Mouse (Mus musculus): ENCODE measurements at regions not wholly inside any gene's neighbourhood (a gene's known extent, or its start where the extent isn't known, plus 50 kb on each side); places are given as distances from the start of the nearest gene placed in this dataset.

GRCm38 (mm10) chr10:120665670-120666069 lies 189.4 kb upstream of the Hmga2 start:
- in situ Hi-C loops (cut with MboI; ENCODE audit: low sequenced_read_pairs in 2 of 2, unreplicated experiment in 2 of 2), result no loop called here
- Histone ChIP-seq H3K4me1 (ENCODE audit: control insufficient read depth in 2 of 2, insufficient read depth in 2 of 2, low read length in 2 of 2, poor library complexity in 1 of 2) (peaks cover 0 to 2% of the 10 kb centered on the region in 2 experiments; a peak in 1 of 4 replicates), H3K36me3 (ENCODE audit: control insufficient read depth, insufficient read depth, low read length, poor library complexity, severe bottlenecking) (no peaks in the 10 kb centered on the region), H3K9ac (ENCODE audit: insufficient read depth, low read depth, low read length, poor library complexity, severe bottlenecking) (no peak overlapping the region), H3K9me3 (ENCODE audit: control insufficient read depth, insufficient read depth, low read depth, low read length) (no peaks in the 10 kb centered on the region), H3K27ac (ENCODE audit: insufficient read depth, low read depth, low read length, poor library complexity, severe bottlenecking) (no peak overlapping the region), H3K4me3 (ENCODE audit: insufficient read depth in 1 of 2, low read depth in 1 of 2, low read length in 2 of 2, poor library complexity in 1 of 2, severe bottlenecking in 1 of 2) (no peak overlapping the region)
- no peak for DNase-seq (ENCODE audit: low read depth, low spot score)
- TF ChIP-seq MAFK (IDR thresholded peaks at IDR 0.05; ENCODE audit: insufficient read depth, low read depth, low read length) (no peak), CHD2 (IDR thresholded peaks at IDR 0.05; ENCODE audit: low read depth, low read length) (no peak), HCFC1 (IDR thresholded peaks at IDR 0.05; ENCODE audit: borderline replicate concordance, insufficient read depth, low read length) (no peak), ZNF384 (IDR thresholded peaks at IDR 0.05; ENCODE audit: low read depth, low read length) (no peak), ZC3H11A (IDR thresholded peaks at IDR 0.05; ENCODE audit: borderline replicate concordance, low read depth, low read length) (no peak)

GRCm38 (mm10) chr10:120664419-120664818 lies 188.2 kb upstream of the Hmga2 start:
- Histone ChIP-seq H3K4me3 (ENCODE audit: insufficient read depth in 1 of 2, low read depth in 1 of 2, low read length in 2 of 2, poor library complexity in 1 of 2, severe bottlenecking in 1 of 2) (no peak overlapping the region), H3K9me3 (ENCODE audit: control insufficient read depth, insufficient read depth, low read depth, low read length) (no peaks in the 10 kb centered on the region), H3K4me1 (ENCODE audit: control insufficient read depth in 2 of 2, insufficient read depth in 2 of 2, low read length in 2 of 2, poor library complexity in 1 of 2) (peaks cover 0 to 2% of the 10 kb centered on the region in 2 experiments; a peak in 1 of 4 replicates), H3K9ac (ENCODE audit: insufficient read depth, low read depth, low read length, poor library complexity, severe bottlenecking) (no peak overlapping the region), H3K36me3 (ENCODE audit: control insufficient read depth, insufficient read depth, low read length, poor library complexity, severe bottlenecking) (no peaks in the 10 kb centered on the region), H3K27ac (ENCODE audit: insufficient read depth, low read depth, low read length, poor library complexity, severe bottlenecking) (no peak overlapping the region)
- no peak for DNase-seq (ENCODE audit: low read depth, low spot score)
- in situ Hi-C loops (cut with MboI; ENCODE audit: low sequenced_read_pairs in 2 of 2, unreplicated experiment in 2 of 2), result no loop called here
- TF ChIP-seq ZNF384 (IDR thresholded peaks at IDR 0.05; ENCODE audit: low read depth, low read length) (no peak), CHD2 (IDR thresholded peaks at IDR 0.05; ENCODE audit: low read depth, low read length) (no peak), ZC3H11A (IDR thresholded peaks at IDR 0.05; ENCODE audit: borderline replicate concordance, low read depth, low read length) (no peak), HCFC1 (IDR thresholded peaks at IDR 0.05; ENCODE audit: borderline replicate concordance, insufficient read depth, low read length) (no peak)

GRCm38 (mm10) chr10:120663396-120663795 lies 187.1 kb upstream of the Hmga2 start:
- H3K9ac ChIP-seq (ENCODE audit: insufficient read depth, low read depth, low read length, poor library complexity, severe bottlenecking), result no peak overlapping the region
- no peak for TF ChIP-seq MAFK (IDR thresholded peaks at IDR 0.05; ENCODE audit: insufficient read depth, low read depth, low read length)
- no peak for TF ChIP-seq HCFC1 (IDR thresholded peaks at IDR 0.05; ENCODE audit: borderline replicate concordance, insufficient read depth, low read length)
- no peaks in the 10 kb centered on the region for H3K36me3 ChIP-seq (ENCODE audit: control insufficient read depth, insufficient read depth, low read length, poor library complexity, severe bottlenecking)
- no peak for DNase-seq (ENCODE audit: low read depth, low spot score)
- H3K9me3 ChIP-seq (ENCODE audit: control insufficient read depth, insufficient read depth, low read depth, low read length), result no peaks in the 10 kb centered on the region
- H3K4me3 ChIP-seq (ENCODE audit: insufficient read depth in 1 of 2, low read depth in 1 of 2, low read length in 2 of 2, poor library complexity in 1 of 2, severe bottlenecking in 1 of 2), result no peak overlapping the region
- in situ Hi-C loops (cut with MboI; ENCODE audit: low sequenced_read_pairs in 2 of 2, unreplicated experiment in 2 of 2), result no loop called here
- peaks cover 0 to 2% of the 10 kb centered on the region in 2 experiments; a peak in 1 of 4 replicates for H3K4me1 ChIP-seq (ENCODE audit: control insufficient read depth in 2 of 2, insufficient read depth in 2 of 2, low read length in 2 of 2, poor library complexity in 1 of 2)
- H3K27ac ChIP-seq (ENCODE audit: insufficient read depth, low read depth, low read length, poor library complexity, severe bottlenecking), result no peak overlapping the region

GRCm38 (mm10) chr10:120660503-120660902 lies 184.2 kb upstream of the Hmga2 start:
- DNase-seq (ENCODE audit: low read depth, low spot score), result no peak
- H3K4me1 ChIP-seq (ENCODE audit: control insufficient read depth in 2 of 2, insufficient read depth in 2 of 2, low read length in 2 of 2, poor library complexity in 1 of 2), result no peaks in the 10 kb centered on the region
- no peaks in the 10 kb centered on the region for H3K36me3 ChIP-seq (ENCODE audit: control insufficient read depth, insufficient read depth, low read length, poor library complexity, severe bottlenecking)
- no peaks in the 10 kb centered on the region for H3K9me3 ChIP-seq (ENCODE audit: control insufficient read depth, insufficient read depth, low read depth, low read length)
- in situ Hi-C loops (cut with MboI; ENCODE audit: low sequenced_read_pairs in 2 of 2, unreplicated experiment in 2 of 2), result no loop called here
- TF ChIP-seq MAFK (IDR thresholded peaks at IDR 0.05; ENCODE audit: insufficient read depth, low read depth, low read length) (no peak), ZC3H11A (IDR thresholded peaks at IDR 0.05; ENCODE audit: borderline replicate concordance, low read depth, low read length) (no peak), HCFC1 (IDR thresholded peaks at IDR 0.05; ENCODE audit: borderline replicate concordance, insufficient read depth, low read length) (no peak), ZNF384 (IDR thresholded peaks at IDR 0.05; ENCODE audit: low read depth, low read length) (no peak), CHD2 (IDR thresholded peaks at IDR 0.05; ENCODE audit: low read depth, low read length) (no peak)
- H3K27ac ChIP-seq (ENCODE audit: insufficient read depth, low read depth, low read length, poor library complexity, severe bottlenecking), result no peak overlapping the region
- H3K4me3 ChIP-seq (ENCODE audit: insufficient read depth in 1 of 2, low read depth in 1 of 2, low read length in 2 of 2, poor library complexity in 1 of 2, severe bottlenecking in 1 of 2), result no peak overlapping the region
- H3K9ac ChIP-seq (ENCODE audit: insufficient read depth, low read depth, low read length, poor library complexity, severe bottlenecking), result no peak overlapping the region

- no peak overlapping the region for H3K4me3 ChIP-seq (ENCODE audit: insufficient read depth in 1 of 2, low read depth in 1 of 2, low read length in 2 of 2, poor library complexity in 1 of 2, severe bottlenecking in 1 of 2)
- no peaks in the 10 kb centered on the region for H3K36me3 ChIP-seq (ENCODE audit: control insufficient read depth, insufficient read depth, low read length, poor library complexity, severe bottlenecking)
- H3K9me3 ChIP-seq (ENCODE audit: control insufficient read depth, insufficient read depth, low read depth, low read length), result no peaks in the 10 kb centered on the region
- H3K4me1 ChIP-seq (ENCODE audit: control insufficient read depth in 2 of 2, insufficient read depth in 2 of 2, low read length in 2 of 2, poor library complexity in 1 of 2), result no peaks in the 10 kb centered on the region
- in situ Hi-C loops (cut with MboI; ENCODE audit: low sequenced_read_pairs in 2 of 2, unreplicated experiment in 2 of 2), result no loop called here
- TF ChIP-seq HCFC1 (IDR thresholded peaks at IDR 0.05; ENCODE audit: borderline replicate concordance, insufficient read depth, low read length) (no peak), MAFK (IDR thresholded peaks at IDR 0.05; ENCODE audit: insufficient read depth, low read depth, low read length) (no peak), ZNF384 (IDR thresholded peaks at IDR 0.05; ENCODE audit: low read depth, low read length) (no peak), CHD2 (IDR thresholded peaks at IDR 0.05; ENCODE audit: low read depth, low read length) (no peak), ZC3H11A (IDR thresholded peaks at IDR 0.05; ENCODE audit: borderline replicate concordance, low read depth, low read length) (no peak)
- DNase-seq (ENCODE audit: low read depth, low spot score), result no peak
- no peak overlapping the region for H3K9ac ChIP-seq (ENCODE audit: insufficient read depth, low read depth, low read length, poor library complexity, severe bottlenecking)
- H3K27ac ChIP-seq (ENCODE audit: insufficient read depth, low read depth, low read length, poor library complexity, severe bottlenecking), result no peak overlapping the region
These were observed 179.1 kb upstream of the Hmga2 start for GRCm38 (mm10) chr10:120655238-120655931.

All from ES-E14 (cell line).